Mouse (Mus musculus): ENCODE measurements around the gene Kctd21. TPM values are rescaled to one million over a fixed set of nuclear protein-coding genes. Genes with fewer than 3 reads are reported as not detected.

The Kctd21 gene
- total and polyA plus RNA-seq, 3 experiments, result 0.23 to 1.2 TPM; not detected in 1

- DNase-seq (ENCODE audit: low read depth, low spot score), result no peak
- Histone ChIP-seq H3K9ac (ENCODE audit: control insufficient read depth, low read depth, low read length, poor library complexity, severe bottlenecking) (no peak overlapping the region), H3K4me3 (ENCODE audit: control insufficient read depth in 1 of 2, insufficient read depth in 1 of 2, low read depth in 2 of 2, low read length in 2 of 2) (no peak overlapping the region), H3K36me3 (ENCODE audit: control insufficient read depth in 1 of 2, insufficient read depth in 2 of 2, low read length in 2 of 2) (peaks cover 0 to 20% of the 10 kb centered on the region in 2 experiments; a peak in 2 of 4 replicates), H3K79me2 (ENCODE audit: control insufficient read depth, insufficient read depth, low read length, poor library complexity) (0 out of 2 replicates have a peak, but pooled peaks cover 2% of the 10 kb centered on the region), H3K27me3 (ENCODE audit: control insufficient read depth in 1 of 2, insufficient read depth in 2 of 2, low read length in 2 of 2) (no peaks in the 10 kb centered on the region), H3K4me1 (ENCODE audit: control insufficient read depth in 1 of 2, insufficient read depth in 2 of 2, low read length in 2 of 2) (no peaks in the 10 kb centered on the region), H3K27ac (ENCODE audit: control insufficient read depth, low read depth, low read length) (no peak overlapping the region), H3K9me3 (replicated peaks; ENCODE audit: insufficient read depth, low read length) (no peaks in the 10 kb centered on the region)
- TF ChIP-seq CHD2 (IDR thresholded peaks at IDR 0.05; ENCODE audit: low read length), result no peak
- TF ChIP-seq TBP (IDR thresholded peaks at IDR 0.05; ENCODE audit: low read depth, low read length), result no peak
- TF ChIP-seq ZMIZ1 (IDR thresholded peaks at IDR 0.05; ENCODE audit: low read depth, low read length), result no peak
- no peak for TF ChIP-seq RAD21 (IDR thresholded peaks at IDR 0.05; ENCODE audit: low read depth, low read length)
- no peak for TF ChIP-seq MYC (IDR thresholded peaks at IDR 0.05; ENCODE audit: low read depth, low read length)
- TF ChIP-seq BHLHE40 (IDR thresholded peaks at IDR 0.05; ENCODE audit: borderline replicate concordance, low read depth, low read length), result no peak
- TF ChIP-seq MXI1 (IDR thresholded peaks at IDR 0.05; ENCODE audit: low read depth, low read length), result no peak
- no peak for TF ChIP-seq POLR2AphosphoS5 (IDR thresholded peaks at IDR 0.05; ENCODE audit: borderline replicate concordance, low read depth, low read length)
- TF ChIP-seq EP300 (IDR thresholded peaks at IDR 0.05; ENCODE audit: low read depth in 1 of 2, low read length in 2 of 2), result no peak
- no peak for TF ChIP-seq MAZ (IDR thresholded peaks at IDR 0.05; ENCODE audit: low read depth, low read length)
- TF ChIP-seq ZKSCAN1 (IDR thresholded peaks at IDR 0.05; ENCODE audit: low read depth, low read length), result no peak
- no peak for TF ChIP-seq SMC3 (IDR thresholded peaks at IDR 0.05; ENCODE audit: low read depth, low read length)
- no peak for TF ChIP-seq HCFC1 (IDR thresholded peaks at IDR 0.05; ENCODE audit: low read depth, low read length)
Measured at GRCm38 (mm10) chr7:97379304-97379703, 47.2 kb downstream of the Kctd21 start.

GRCm38 (mm10) chr7:97380500-97381123 is 48.5 kb downstream of the Kctd21 start:
- H3K9ac ChIP-seq (ENCODE audit: control insufficient read depth, low read depth, low read length, poor library complexity, severe bottlenecking), result no peak overlapping the region
- no peak for DNase-seq (ENCODE audit: low read depth, low spot score)
- H3K27me3 ChIP-seq (ENCODE audit: control insufficient read depth in 1 of 2, insufficient read depth in 2 of 2, low read length in 2 of 2), result no peaks in the 10 kb centered on the region
- no peak overlapping the region for H3K4me3 ChIP-seq (ENCODE audit: control insufficient read depth in 1 of 2, insufficient read depth in 1 of 2, low read depth in 2 of 2, low read length in 2 of 2)
- no peaks in the 10 kb centered on the region for H3K9me3 ChIP-seq (replicated peaks; ENCODE audit: insufficient read depth, low read length)
- H3K27ac ChIP-seq (ENCODE audit: control insufficient read depth, low read depth, low read length), result no peak overlapping the region
- H3K36me3 ChIP-seq (ENCODE audit: control insufficient read depth in 1 of 2, insufficient read depth in 2 of 2, low read length in 2 of 2), result peaks cover 0 to 22% of the 10 kb centered on the region in 2 experiments; a peak in 2 of 4 replicates
- 0 out of 2 replicates have a peak, but pooled peaks cover 2% of the 10 kb centered on the region for H3K79me2 ChIP-seq (ENCODE audit: control insufficient read depth, insufficient read depth, low read length, poor library complexity)
- no peak for TF ChIP-seq CHD2 (IDR thresholded peaks at IDR 0.05; ENCODE audit: low read length)
- TF ChIP-seq POLR2AphosphoS2 (IDR thresholded peaks at IDR 0.05; ENCODE audit: low read length), result no peak
- no peak for TF ChIP-seq SIN3A (IDR thresholded peaks at IDR 0.05; ENCODE audit: low read length)
- TF ChIP-seq USF2 (IDR thresholded peaks at IDR 0.05; ENCODE audit: borderline replicate concordance in 1 of 2, insufficient read depth in 1 of 2, low read depth in 1 of 2, low read length in 2 of 2), result no peak
- TF ChIP-seq SMC3 (IDR thresholded peaks at IDR 0.05; ENCODE audit: low read depth, low read length), result no peak
- no peak for TF ChIP-seq ELF1 (IDR thresholded peaks at IDR 0.05; ENCODE audit: low read depth, low read length)
- TF ChIP-seq ETS1 (IDR thresholded peaks at IDR 0.05; ENCODE audit: low read depth, low read length), result no peak
- TF ChIP-seq KAT2A (conservative IDR thresholded peaks at IDR 0.05; ENCODE audit: low read depth, low read length), result no peak
- TF ChIP-seq ZC3H11A (IDR thresholded peaks at IDR 0.05; ENCODE audit: low read depth, low read length), result no peak
- no peak for TF ChIP-seq TCF12 (IDR thresholded peaks at IDR 0.05; ENCODE audit: low read depth, low read length)
- no peak for TF ChIP-seq UBTF (IDR thresholded peaks at IDR 0.05; ENCODE audit: borderline replicate concordance, insufficient read depth, low read depth, low read length)
- TF ChIP-seq JUND (IDR thresholded peaks at IDR 0.05; ENCODE audit: low read depth, low read length), result no peak
- no peak for TF ChIP-seq RAD21 (IDR thresholded peaks at IDR 0.05; ENCODE audit: low read depth, low read length)
- no peak for TF ChIP-seq ZKSCAN1 (IDR thresholded peaks at IDR 0.05; ENCODE audit: low read depth, low read length)
- TF ChIP-seq RCOR1 (IDR thresholded peaks at IDR 0.05; ENCODE audit: low read depth, low read length), result no peak
- no peaks in the 10 kb centered on the region for H3K4me1 ChIP-seq (ENCODE audit: control insufficient read depth in 1 of 2, insufficient read depth in 2 of 2, low read length in 2 of 2)
